Mouse (Mus musculus) testis, adult 2 months (tissue): ENCODE data around the gene Gm26661.

Experiments
- CTCF ChIP-seq: fragments of 200-500 bp; IDR thresholded peaks from 2 replicates; pipeline ENCODE4 v1.5.1; 2012; ENCODE audit warnings: low read depth, mild to moderate bottlenecking, inconsistent platforms, low read length, moderate library complexity; ENCODE audit not compliant: control insufficient read depth, insufficient read depth, insufficient replicate concordance
- POLR2A ChIP-seq: fragments of 200-500 bp; IDR thresholded peaks from 2 replicates; pipeline ENCODE4 v1.6.1; 2012; ENCODE audit warnings: low read depth, mild to moderate bottlenecking, inconsistent platforms, low read length, moderate library complexity; ENCODE audit not compliant: control insufficient read depth

DNA sequence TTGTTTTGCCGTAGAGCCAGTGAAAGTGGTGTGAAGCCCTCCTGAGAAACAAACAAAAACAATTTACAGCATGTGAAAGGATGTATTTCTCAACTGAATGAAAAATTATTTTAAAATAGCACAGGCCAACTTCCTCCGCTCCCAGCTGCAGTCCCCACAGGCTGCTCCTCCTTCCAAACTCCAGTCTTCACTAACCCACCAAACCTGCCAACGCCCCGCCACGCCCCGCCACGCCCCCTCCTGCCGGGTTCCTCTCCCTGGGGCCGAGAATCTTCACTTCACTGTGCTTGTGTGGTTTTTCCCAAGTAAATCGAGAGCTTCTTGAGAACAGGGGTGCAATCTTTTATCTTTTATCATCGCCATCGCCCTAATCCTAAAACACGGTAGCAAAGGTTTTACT, 5.3 kb upstream of the Gm26661 start:
- TF ChIP-seq CTCF (no peak), POLR2A (no peak)
